In the genomic region with DNA sequence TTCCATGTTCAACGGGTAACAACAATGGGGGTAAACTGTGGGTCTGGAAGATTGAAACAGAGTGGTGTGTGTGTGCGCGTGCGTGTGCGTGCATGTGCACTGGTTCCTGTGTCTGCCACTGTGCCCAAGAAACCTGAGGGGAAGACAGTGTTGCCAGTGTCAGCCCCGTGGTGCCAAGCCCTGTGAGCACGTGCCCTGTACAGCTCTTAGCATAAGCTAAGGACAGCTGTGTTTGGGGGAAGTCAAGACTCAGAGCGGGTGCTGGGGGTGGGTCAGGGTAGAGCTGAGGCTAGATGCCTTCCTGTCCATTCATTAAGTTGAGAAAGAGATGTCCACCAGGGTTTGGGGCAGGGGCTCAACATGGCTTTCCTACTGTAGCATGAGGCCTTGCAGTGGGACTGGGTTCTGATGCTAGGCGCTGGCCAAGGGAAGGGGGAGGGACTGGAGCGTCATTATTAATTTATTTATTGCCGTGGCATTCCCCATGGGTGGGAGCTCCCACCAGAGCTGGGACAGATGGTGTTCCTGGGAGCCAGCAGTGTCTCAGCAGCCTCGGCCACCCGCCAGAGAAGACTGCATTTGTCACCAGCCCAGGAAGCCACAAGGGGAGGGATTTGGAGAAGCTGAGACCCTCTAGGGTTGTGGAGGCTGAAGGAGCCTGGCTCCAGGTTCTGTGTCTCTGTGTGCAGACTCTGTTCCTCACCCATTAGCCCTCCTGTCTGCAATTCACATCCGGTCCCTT, we compare ENCODE assay signal across 7 mouse cellular contexts. TPM values are rescaled to one million over a fixed set of nuclear protein-coding genes. Genes with fewer than 3 reads are reported as not detected.
DNase-seq lines count a peak whose midpoint lies in the region; ATAC-seq and TF ChIP-seq lines count a peak whose summit lies in the region.

No protein-coding gene starts in this region.

- WGBS in hindbrain, embryonic 12.5 days: 75% methylated on average over 14 of the region's 14 CpGs
- 60% methylated on average over 14 of the region's 14 CpGs for WGBS in hindbrain, embryonic 16.5 days

- H3K27ac ChIP-seq in hindbrain, embryonic 12.5 days: no peak overlapping the region
- no peak overlapping the region for H3K27ac ChIP-seq in hindbrain, embryonic 16.5 days (ENCODE audit: low read depth, low read length)
- peak overlapping the region; percentile 82 for H3K27ac ChIP-seq in layer of hippocampus, adult 2 months

- 0 out of 2 replicates have a peak, but pooled peaks have one; percentile 21 for ATAC-seq in hindbrain, embryonic 12.5 days (ENCODE audit: low FRiP score)
- no peak for ATAC-seq in hindbrain, embryonic 16.5 days
- no peak for ATAC-seq in erythroid progenitor cell, adult 5-6 weeks (replicated peaks; ENCODE audit: low FRiP score, poor library complexity, severe bottlenecking)

- H3K9ac ChIP-seq in hindbrain, embryonic 12.5 days: no peak overlapping the region; the same call in 1 of the 2 replicates
- H3K9ac ChIP-seq in hindbrain, embryonic 16.5 days (ENCODE audit: low read depth, low read length): no peak overlapping the region

- no peak overlapping the region for H3K4me3 ChIP-seq in hindbrain, embryonic 12.5 days
- no peak overlapping the region for H3K4me3 ChIP-seq in hindbrain, embryonic 16.5 days (ENCODE audit: low read length)
- H3K4me3 ChIP-seq in layer of hippocampus, adult 2 months: no peak overlapping the region

- DNase-seq in spleen, postnatal 36 days (ENCODE audit: low spot score in 2 of 2): peak; percentile 53 to 63
- no peak for DNase-seq in spleen, adult 12 weeks (ENCODE audit: low spot score)
- peak; percentile 84 to 89 for DNase-seq in layer of hippocampus, adult 2 months (ENCODE audit: low spot score in 2 of 2)
- DNase-seq in embryo, embryonic 9.5 days (ENCODE audit: extremely low spot score): no peak

- no peaks in the 10 kb centered on the region for H3K9me3 ChIP-seq in hindbrain, embryonic 12.5 days (replicated peaks)
- H3K9me3 ChIP-seq in hindbrain, embryonic 16.5 days (ENCODE audit: control insufficient read depth, low read length): no peaks in the 10 kb centered on the region

- H3K36me3 ChIP-seq in hindbrain, embryonic 12.5 days: no peaks in the 10 kb centered on the region
- H3K36me3 ChIP-seq in hindbrain, embryonic 16.5 days (ENCODE audit: control insufficient read depth, insufficient read depth, low read length): no peaks in the 10 kb centered on the region

- no peak overlapping the region for H3K4me2 ChIP-seq in hindbrain, embryonic 12.5 days (replicated peaks)
- H3K4me2 ChIP-seq in hindbrain, embryonic 16.5 days (ENCODE audit: low read length): no peak overlapping the region

- peaks cover 33% of the 10 kb centered on the region for H3K4me1 ChIP-seq in hindbrain, embryonic 12.5 days
- peaks cover 26% of the 10 kb centered on the region for H3K4me1 ChIP-seq in hindbrain, embryonic 16.5 days (ENCODE audit: control insufficient read depth, insufficient read depth, low read depth, low read length)

- no peaks in the 10 kb centered on the region for H3K27me3 ChIP-seq in hindbrain, embryonic 12.5 days
- H3K27me3 ChIP-seq in hindbrain, embryonic 16.5 days (replicated peaks; ENCODE audit: control insufficient read depth, insufficient read depth, low read length): no peaks in the 10 kb centered on the region

- TF ChIP-seq CTCF in layer of hippocampus, adult 2 months (conservative IDR thresholded peaks at IDR 0.05): peak; percentile 17; the same call in 1 of the 2 replicates

RNA-seq across cellular contexts. Expression of a gene that starts 41.0 kb away (rescaled TPM):
- polyA plus RNA-seq in hindbrain, embryonic 12.5 days (2016; fragmentation: Nextera tagmentation; extraction: Ambion mirVana): 26.9 and 27.4 TPM in 2 replicates
- polyA plus RNA-seq in hindbrain, embryonic 16.5 days (2015; fragmentation: Nextera tagmentation; extraction: Ambion mirVana): 33.5 and 41.6 TPM in 2 replicates
- 100 to 1,000 TPM; 300 to 318 TPM for total RNA-seq in layer of hippocampus, adult 2 months (2021)
- 15.9 and 17.2 TPM in 2 replicates for total RNA-seq in erythroid progenitor cell, adult 5-6 weeks (2015; ENCODE audit: low replicate concordance)
- 1.7 and 11.8 TPM in 2 replicates for total RNA-seq in erythroid progenitor cell, adult 5-6 weeks (2017; ENCODE audit: low replicate concordance)

RNA-seq across cellular contexts. Expression of a gene that starts 51.8 kb away (rescaled TPM):
- polyA plus RNA-seq in hindbrain, embryonic 12.5 days (2016; fragmentation: Nextera tagmentation; extraction: Ambion mirVana): not detected in 2 replicates
- 0.61 TPM in 1 of 2 replicates, not detected in the other for polyA plus RNA-seq in hindbrain, embryonic 16.5 days (2015; fragmentation: Nextera tagmentation; extraction: Ambion mirVana)
- total RNA-seq in layer of hippocampus, adult 2 months (2021): 1 to 10 TPM in 1 of 2 experiments, not detected in 1; 2.4 TPM
- total RNA-seq in erythroid progenitor cell, adult 5-6 weeks (2015; ENCODE audit: low replicate concordance): not detected in 2 replicates
- total RNA-seq in erythroid progenitor cell, adult 5-6 weeks (2017; ENCODE audit: low replicate concordance): 4.2 TPM in 1 of 2 replicates, not detected in the other

Comparison
In these comparisons a context has a peak if more than half of its experiments do, and no peak if none do; other contexts are left out.
1. DNase-seq: peak in spleen, postnatal 36 days (2 of 2) and layer of hippocampus, adult 2 months (2 of 2); none in spleen, adult 12 weeks (single experiment) and embryo, embryonic 9.5 days (single experiment).
2. RNA of a gene that starts 41.0 kb away (total RNA-seq): 300 to 318 TPM in layer of hippocampus, adult 2 months; 1.7 to 17.2 TPM in erythroid progenitor cell, adult 5-6 weeks; every median in the first group is over 10 times any median in the second.